Mouse (Mus musculus): ENCODE results near the gene Bbc3. TPM values are rescaled to one million over a fixed set of nuclear protein-coding genes. Genes with fewer than 3 reads are reported as not detected.

Gene Bbc3
- polyA plus RNA-seq, 1 experiment from 2014 or later, result 6.4 TPM

- WGBS, result under 1% methylated on average over 48 of the region's 49 CpGs
- peak within 1 kb of the TSS; percentile 80 for H3K4me3 ChIP-seq (ENCODE audit: low read depth, low read length)
- peak; percentile 72 for ATAC-seq (replicated peaks; ENCODE audit: low FRiP score)
Observed at GRCm38 (mm10) chr7:16273081-16273765, 35.0 kb upstream of the Bbc3 start, which contains the start of gene Inafm1. Gene Inafm1 (minus strand): TSS chr7:16273617.

GRCm38 (mm10) chr7:16273766-16274140 lies 34.4 kb upstream of the Bbc3 start:
- Histone ChIP-seq H3K27ac (ENCODE audit: low read depth, low read length) (peak overlapping the region; percentile 96), H3K4me1 (replicated peaks; ENCODE audit: control insufficient read depth, insufficient read depth, low read length) (peaks cover 40% of the 10 kb centered on the region), H3K27me3 (replicated peaks; ENCODE audit: control insufficient read depth, insufficient read depth, low read length) (no peaks in the 10 kb centered on the region), H3K4me2 (peak overlapping the region; percentile 76), H3K36me3 (ENCODE audit: control insufficient read depth, insufficient read depth, low read length) (peaks cover 17% of the 10 kb centered on the region), H3K9me3 (ENCODE audit: control insufficient read depth, low read length) (no peaks in the 10 kb centered on the region), H3K4me3 (ENCODE audit: low read depth, low read length) (peak overlapping the region; percentile 80), H3K9ac (ENCODE audit: low read depth, low read length) (peak overlapping the region; percentile 86)
- peak; percentile 86 for ATAC-seq (replicated peaks; ENCODE audit: low FRiP score)
- under 1% methylated on average over 18 of the region's 18 CpGs for WGBS
- DNase-seq (ENCODE audit: low spot score), result no peak

More at GRCm38 (mm10) chr7:16273081-16273765, 35.0 kb upstream of the Bbc3 start, which contains the start of gene Inafm1:
- H3K4me2 ChIP-seq, result peak within 1 kb of the TSS; percentile 76
- H3K4me1 ChIP-seq (replicated peaks; ENCODE audit: control insufficient read depth, insufficient read depth, low read length), result peaks cover 40% of the 10 kb centered on the region
- peak; percentile 94 for DNase-seq (ENCODE audit: low spot score)
- H3K9me3 ChIP-seq (ENCODE audit: control insufficient read depth, low read length), result no peaks in the 10 kb centered on the region
- H3K27ac ChIP-seq (ENCODE audit: low read depth, low read length), result peak within 1 kb of the TSS; percentile 96
- peaks cover 16% of the 10 kb centered on the region for H3K36me3 ChIP-seq (ENCODE audit: control insufficient read depth, insufficient read depth, low read length)
- no peaks in the 10 kb centered on the region for H3K27me3 ChIP-seq (replicated peaks; ENCODE audit: control insufficient read depth, insufficient read depth, low read length)
- H3K9ac ChIP-seq (ENCODE audit: low read depth, low read length), result peak within 1 kb of the TSS; percentile 86

- Histone ChIP-seq H3K9me3 (ENCODE audit: control insufficient read depth, low read length) (no peaks in the 10 kb centered on the region), H3K4me2 (peak overlapping the region; percentile 76), H3K4me1 (replicated peaks; ENCODE audit: control insufficient read depth, insufficient read depth, low read length) (peaks cover 40% of the 10 kb centered on the region), H3K27ac (ENCODE audit: low read depth, low read length) (peak overlapping the region; percentile 96), H3K9ac (ENCODE audit: low read depth, low read length) (peak overlapping the region; percentile 86), H3K36me3 (ENCODE audit: control insufficient read depth, insufficient read depth, low read length) (peaks cover 20% of the 10 kb centered on the region), H3K27me3 (replicated peaks; ENCODE audit: control insufficient read depth, insufficient read depth, low read length) (no peaks in the 10 kb centered on the region), H3K4me3 (ENCODE audit: low read depth, low read length) (peak overlapping the region; percentile 80)
- WGBS, result 62% methylated on average over 10 of the region's 10 CpGs
- DNase-seq (ENCODE audit: low spot score) (no peak), ATAC-seq (replicated peaks; ENCODE audit: low FRiP score) (no peak)
Observed at GRCm38 (mm10) chr7:16274922-16275890, 33.0 kb upstream of the Bbc3 start.

- Histone ChIP-seq H3K9me3 (ENCODE audit: control insufficient read depth, low read length) (no peaks in the 10 kb centered on the region), H3K4me2 (no peak overlapping the region), H3K9ac (ENCODE audit: low read depth, low read length) (no peak overlapping the region), H3K4me3 (ENCODE audit: low read depth, low read length) (no peak overlapping the region), H3K4me1 (replicated peaks; ENCODE audit: control insufficient read depth, insufficient read depth, low read length) (peaks cover 16% of the 10 kb centered on the region), H3K36me3 (ENCODE audit: control insufficient read depth, insufficient read depth, low read length) (peaks cover 53% of the 10 kb centered on the region), H3K27me3 (replicated peaks; ENCODE audit: control insufficient read depth, insufficient read depth, low read length) (no peaks in the 10 kb centered on the region), H3K27ac (ENCODE audit: low read depth, low read length) (no peak overlapping the region)
- DNase-seq (ENCODE audit: low spot score) (no peak), ATAC-seq (replicated peaks; ENCODE audit: low FRiP score) (no peak)
- WGBS, result 87% methylated on average over 11 of the region's 11 CpGs
Observed at GRCm38 (mm10) chr7:16280721-16281120, 27.5 kb upstream of the Bbc3 start.

- 93% methylated on average over 13 of the region's 13 CpGs for WGBS
- Histone ChIP-seq H3K9me3 (ENCODE audit: control insufficient read depth, low read length) (no peaks in the 10 kb centered on the region), H3K27ac (ENCODE audit: low read depth, low read length) (no peak overlapping the region), H3K4me1 (replicated peaks; ENCODE audit: control insufficient read depth, insufficient read depth, low read length) (peaks cover 11% of the 10 kb centered on the region), H3K9ac (ENCODE audit: low read depth, low read length) (no peak overlapping the region), H3K27me3 (replicated peaks; ENCODE audit: control insufficient read depth, insufficient read depth, low read length) (no peaks in the 10 kb centered on the region), H3K36me3 (ENCODE audit: control insufficient read depth, insufficient read depth, low read length) (peaks cover 46% of the 10 kb centered on the region), H3K4me2 (no peak overlapping the region), H3K4me3 (ENCODE audit: low read depth, low read length) (no peak overlapping the region)
- ATAC-seq (replicated peaks; ENCODE audit: low FRiP score) (no peak), DNase-seq (ENCODE audit: low spot score) (no peak)
Observed at GRCm38 (mm10) chr7:16282334-16282733, 25.9 kb upstream of the Bbc3 start.

- ATAC-seq (replicated peaks; ENCODE audit: low FRiP score) (no peak), DNase-seq (ENCODE audit: low spot score) (no peak)
- H3K9ac ChIP-seq (ENCODE audit: low read depth, low read length), result no peak overlapping the region
- peaks cover 11% of the 10 kb centered on the region for H3K4me1 ChIP-seq (replicated peaks; ENCODE audit: control insufficient read depth, insufficient read depth, low read length)
- peaks cover 42% of the 10 kb centered on the region for H3K36me3 ChIP-seq (ENCODE audit: control insufficient read depth, insufficient read depth, low read length)
- no peak overlapping the region for H3K27ac ChIP-seq (ENCODE audit: low read depth, low read length)
- WGBS, result 92% methylated on average over 8 of the region's 8 CpGs
- no peaks in the 10 kb centered on the region for H3K9me3 ChIP-seq (ENCODE audit: control insufficient read depth, low read length)
- no peak overlapping the region for H3K4me2 ChIP-seq
- peak overlapping the region; percentile 7; the same call in 1 of the 2 replicates for H3K4me3 ChIP-seq (ENCODE audit: low read depth, low read length)
- no peaks in the 10 kb centered on the region for H3K27me3 ChIP-seq (replicated peaks; ENCODE audit: control insufficient read depth, insufficient read depth, low read length)
Observed at GRCm38 (mm10) chr7:16284001-16284400, 24.2 kb upstream of the Bbc3 start.

GRCm38 (mm10) chr7:16284904-16285303 lies 23.3 kb upstream of the Bbc3 start:
- H3K9ac ChIP-seq (ENCODE audit: low read depth, low read length), result peak overlapping the region; percentile 48
- peaks cover 41% of the 10 kb centered on the region for H3K36me3 ChIP-seq (ENCODE audit: control insufficient read depth, insufficient read depth, low read length)
- peaks cover 11% of the 10 kb centered on the region for H3K4me1 ChIP-seq (replicated peaks; ENCODE audit: control insufficient read depth, insufficient read depth, low read length)
- no peaks in the 10 kb centered on the region for H3K27me3 ChIP-seq (replicated peaks; ENCODE audit: control insufficient read depth, insufficient read depth, low read length)
- H3K9me3 ChIP-seq (ENCODE audit: control insufficient read depth, low read length), result no peaks in the 10 kb centered on the region
- H3K4me3 ChIP-seq (ENCODE audit: low read depth, low read length), result peak overlapping the region; percentile 58
- ATAC-seq (replicated peaks; ENCODE audit: low FRiP score) (no peak), DNase-seq (ENCODE audit: low spot score) (no peak)
- H3K4me2 ChIP-seq, result peak overlapping the region; percentile 96
- WGBS, result 69% methylated on average over 9 of the region's 9 CpGs
- peak overlapping the region; percentile 70; the same call in 1 of the 2 replicates for H3K27ac ChIP-seq (ENCODE audit: low read depth, low read length)

GRCm38 (mm10) chr7:16285450-16286025 lies 22.7 kb upstream of the Bbc3 start:
- peak overlapping the region; percentile 96 for H3K4me2 ChIP-seq
- no peaks in the 10 kb centered on the region for H3K27me3 ChIP-seq (replicated peaks; ENCODE audit: control insufficient read depth, insufficient read depth, low read length)
- WGBS, result 3% methylated on average over 14 of the region's 14 CpGs
- DNase-seq (ENCODE audit: low spot score), result peak; percentile 68
- peak; percentile 48 for ATAC-seq (replicated peaks; ENCODE audit: low FRiP score)
- peak overlapping the region; percentile 70 for H3K27ac ChIP-seq (ENCODE audit: low read depth, low read length)
- H3K4me1 ChIP-seq (replicated peaks; ENCODE audit: control insufficient read depth, insufficient read depth, low read length), result peaks cover 11% of the 10 kb centered on the region
- peak overlapping the region; percentile 48 for H3K9ac ChIP-seq (ENCODE audit: low read depth, low read length)
- H3K4me3 ChIP-seq (ENCODE audit: low read depth, low read length), result peak overlapping the region; percentile 58
- peaks cover 35% of the 10 kb centered on the region for H3K36me3 ChIP-seq (ENCODE audit: control insufficient read depth, insufficient read depth, low read length)
- no peaks in the 10 kb centered on the region for H3K9me3 ChIP-seq (ENCODE audit: control insufficient read depth, low read length)

Data from liver, embryonic 11.5 days (tissue).